Mouse (Mus musculus) ES-E14 (cell line): ENCODE results near the gene Thada.

Experiments
- CHD2 ChIP-seq: IDR thresholded peaks from 2 replicates; pipeline ENCODE4 v1.6.1; 2014; ENCODE audit warnings: mild to moderate bottlenecking, low read depth, low read length, inconsistent platforms
- HCFC1 ChIP-seq: IDR thresholded peaks from 2 replicates; pipeline ENCODE4 v1.6.1; 2012; ENCODE audit warnings: low read length, inconsistent platforms, borderline replicate concordance; ENCODE audit not compliant: insufficient read depth
- MAFK ChIP-seq: IDR thresholded peaks from 2 replicates; pipeline ENCODE4 v1.6.1; 2014; ENCODE audit warnings: mild to moderate bottlenecking, low read depth, low read length, inconsistent platforms; ENCODE audit not compliant: insufficient read depth
- ZC3H11A ChIP-seq: IDR thresholded peaks from 2 replicates; pipeline ENCODE4 v1.6.1; 2012; ENCODE audit warnings: low read depth, mild to moderate bottlenecking, inconsistent platforms, low read length, borderline replicate concordance
- ZNF384 ChIP-seq: IDR thresholded peaks from 2 replicates; pipeline ENCODE4 v1.6.1; 2012; ENCODE audit warnings: low read depth, low read length, inconsistent platforms

DNA sequence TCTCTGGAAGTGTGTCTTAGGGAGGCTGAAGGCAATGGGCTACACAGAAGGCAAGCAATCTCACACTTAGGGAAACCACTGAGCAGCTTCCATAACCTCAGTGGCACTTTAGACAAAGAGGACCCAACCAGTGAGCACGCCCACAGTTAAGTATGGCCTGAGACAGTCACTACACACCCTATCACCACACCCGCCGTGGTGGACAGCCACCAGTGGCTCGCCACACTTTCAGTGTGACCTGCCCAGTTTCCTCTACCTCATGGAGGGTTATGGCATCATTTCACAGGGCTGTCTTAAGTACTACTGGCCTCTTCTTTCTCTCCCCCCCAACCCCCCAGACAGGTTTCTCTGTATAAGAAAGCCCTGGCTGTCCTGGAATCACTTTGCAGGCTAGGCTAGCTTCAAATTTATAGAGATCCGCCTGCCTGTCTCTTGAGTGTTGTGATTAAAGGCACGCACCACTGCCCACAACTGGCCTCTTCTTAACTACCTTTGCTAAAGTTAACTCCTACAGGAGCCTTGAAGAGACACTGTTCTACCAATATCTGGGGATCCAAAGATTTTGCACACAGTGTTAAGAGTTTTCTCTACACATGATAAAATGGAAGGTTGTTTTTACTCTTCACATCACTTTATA lies 194.3 kb downstream of the Thada start:
- TF ChIP-seq MAFK (no peak), ZNF384 (no peak), HCFC1 (no peak), CHD2 (no peak), ZC3H11A (no peak)
